Mouse (Mus musculus) liver, postnatal 0 days (tissue): ENCODE measurements around the gene Ambra1.

Experiments used
- CTCF ChIP-seq: sonication (generic); IDR thresholded peaks from 2 replicates; pipeline ENCODE4 v1.5.1; 2016; ENCODE audit warnings: antibody characterized with exemption, low read depth
- EP300 ChIP-seq: IDR thresholded peaks from 2 replicates; pipeline ENCODE4 v1.6.1; 2016; ENCODE audit warnings: antibody characterized with exemption, low read depth, mild to moderate bottlenecking

DNA sequence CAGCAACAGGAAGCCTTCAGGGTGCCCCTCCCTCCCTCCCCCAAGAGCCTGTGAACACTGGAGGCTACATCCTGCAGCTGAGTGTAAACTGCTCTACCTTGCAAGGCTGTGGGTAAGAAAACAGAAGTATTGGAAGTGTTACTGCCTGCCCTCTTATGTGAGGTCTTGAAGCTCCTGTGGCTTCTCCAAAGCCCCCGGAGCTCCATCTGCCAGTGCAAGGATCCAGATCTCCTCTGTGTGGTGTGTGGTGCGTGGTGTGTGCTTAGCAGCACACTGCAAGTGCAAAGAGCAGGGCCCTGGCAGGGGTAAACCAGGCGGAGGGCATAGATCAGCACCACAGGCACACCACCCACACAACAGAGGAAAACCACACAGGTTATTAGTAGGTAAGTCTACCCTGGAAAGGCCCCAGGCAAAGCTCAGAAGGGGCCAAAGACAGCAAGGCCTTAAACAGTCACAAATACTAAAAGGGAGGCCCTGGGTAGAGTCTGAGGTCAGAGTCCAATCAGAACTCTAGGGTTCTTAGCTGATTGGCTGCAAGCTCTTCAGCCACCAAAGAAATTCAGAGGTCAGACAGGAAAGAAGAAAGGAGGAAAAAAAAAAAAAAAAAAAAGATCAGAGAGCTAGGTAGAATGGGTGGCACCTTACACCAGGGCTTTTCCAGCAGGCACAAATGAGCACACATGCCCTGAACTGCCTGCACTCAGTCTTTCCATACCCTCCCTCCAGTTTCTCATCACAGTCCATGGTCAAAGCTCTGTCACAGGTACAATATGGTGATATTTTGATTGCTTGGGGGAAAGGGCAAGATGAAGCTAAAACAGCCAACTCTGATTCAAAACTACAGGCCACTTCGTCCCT lies 232.2 kb downstream of the Ambra1 start:
- TF ChIP-seq CTCF (no peak), EP300 (no peak)
